Mouse (Mus musculus): Measurements from ENCODE around the gene Cntrl.

GRCm38 (mm10) chr2:35161846-35162488, 52.7 kb downstream of the Cntrl start:
- TF ChIP-seq CTCF (IDR thresholded peaks at IDR 0.05; ENCODE audit: low read depth, low read length): no peak
- TF ChIP-seq GATA1 (IDR thresholded peaks at IDR 0.05; ENCODE audit: borderline replicate concordance, low read length): no peak
- TF ChIP-seq TAL1 (conservative IDR thresholded peaks at IDR 0.05; ENCODE audit: low read depth, low read length): no peak
- TF ChIP-seq POLR2AphosphoS5 (IDR thresholded peaks at IDR 0.05; ENCODE audit: insufficient replicate concordance, low read depth, low read length): no peak

Data from G1E (cell line).